Mouse (Mus musculus): ENCODE data around the gene Cfap126.

GRCm38 (mm10) chr1:171169913-171170312 lies 56.2 kb downstream of the Cfap126 start:
- TF ChIP-seq CTCF (IDR thresholded peaks at IDR 0.05; ENCODE audit: borderline replicate concordance, control insufficient read depth, extremely low read depth, insufficient read depth, low read length, poor library complexity), result no peak
- no peak for TF ChIP-seq POLR2A (IDR thresholded peaks at IDR 0.05; ENCODE audit: control insufficient read depth, extremely low read depth, insufficient read depth, low read length, poor library complexity)
